ENCODE assay signal across 1 mouse cellular context in genomic region chr5:139364260-139364910, GRCm38 (mm10).
TF ChIP-seq lines count a peak whose summit lies in the region.

No protein-coding gene starts in this region.

TF ChIP-seq in CH12.LX, 34 proteins besides CTCF, POLR2A, EP300 and RAD21 (continued from another document):
- TF ChIP-seq MAX (IDR thresholded peaks at IDR 0.05; ENCODE audit: low read length) = no peak
- TF ChIP-seq POLR2AphosphoS2 (IDR thresholded peaks at IDR 0.05; ENCODE audit: low read depth, low read length) = no peak
- no peak for TF ChIP-seq NELFE (IDR thresholded peaks at IDR 0.05; ENCODE audit: low read depth, low read length)
- TF ChIP-seq NRF1 (IDR thresholded peaks at IDR 0.05; ENCODE audit: low read depth, low read length) = no peak
- TF ChIP-seq BHLHE40 (IDR thresholded peaks at IDR 0.05; ENCODE audit: low read depth, low read length) = no peak
